Mouse (Mus musculus) stomach, postnatal 0 days (tissue): ENCODE measurements around the gene Src.

ENCODE experiments used
- CTCF ChIP-seq: IDR thresholded peaks from 2 replicates; pipeline ENCODE4 v1.5.1; 2016; ENCODE audit warnings: antibody characterized with exemption, low read depth, mild to moderate bottlenecking, moderate library complexity
- EP300 ChIP-seq: optimal IDR thresholded peaks from 2 replicates; pipeline ENCODE3; 2016; ENCODE audit warnings: antibody characterized with exemption

GRCm38 (mm10) chr2:157401261-157401660 is 17.0 kb upstream of the Src start:
- no peak for TF ChIP-seq CTCF
- TF ChIP-seq EP300: no peak
